Mouse (Mus musculus): ENCODE data around the gene Emcn.
A peak's percentile ranks its signal among the peaks of the same experiment; 100 is the strongest.

Gene Emcn

DNA sequence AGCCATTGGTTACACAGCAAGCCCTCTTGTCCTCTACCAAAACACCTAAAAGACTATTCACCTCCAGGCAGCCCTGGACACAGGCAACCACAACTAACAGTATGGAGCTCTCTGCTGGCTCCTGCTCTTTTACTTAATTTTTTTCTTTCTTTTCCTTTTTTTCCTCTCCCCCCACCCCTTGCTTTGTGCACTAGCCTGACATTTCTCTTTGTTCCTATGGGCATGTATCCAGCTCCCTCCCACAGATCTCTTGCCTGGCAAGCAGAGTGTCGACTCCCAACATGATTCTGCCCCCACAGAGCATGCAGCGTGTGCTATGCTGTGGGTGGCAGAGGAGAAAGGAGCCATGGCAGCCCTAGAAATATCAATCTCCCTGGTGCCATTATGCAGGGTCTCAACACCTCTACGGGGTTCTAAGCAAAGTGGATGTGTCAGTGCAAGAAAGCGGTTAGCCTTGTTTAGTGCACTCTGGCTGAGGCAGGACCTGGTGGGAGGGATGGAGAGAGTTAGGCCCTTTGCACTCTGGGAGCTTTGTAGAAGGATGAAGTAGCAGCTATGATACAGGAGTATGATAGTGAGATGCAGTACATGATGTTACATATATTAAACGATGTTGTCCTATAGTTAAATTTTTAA lies 74.7 kb downstream of the Emcn start:
- DNase-seq (ENCODE audit: low spot score): peak; percentile 8

DNA sequence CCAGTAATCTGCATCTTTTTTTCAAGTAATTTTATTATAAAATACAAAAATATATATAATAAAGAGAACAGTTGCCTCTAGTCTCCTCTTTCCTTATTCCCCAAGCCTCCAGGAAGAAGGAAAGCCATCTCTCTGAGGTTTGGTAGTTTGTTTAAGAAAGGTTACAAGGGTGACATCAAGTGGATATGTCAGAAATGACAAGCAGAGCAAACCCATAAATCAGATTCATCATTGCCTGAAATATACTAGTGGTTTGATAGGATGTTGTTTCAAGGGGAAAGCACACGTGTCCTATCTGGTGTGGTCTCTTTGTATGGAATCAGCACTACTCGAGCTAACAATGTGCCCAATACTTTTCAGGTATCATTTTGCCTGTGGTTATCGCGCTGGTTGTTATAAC lies 77.8 kb downstream of the Emcn start:
- DNase-seq (ENCODE audit: low spot score): no peak

DNA sequence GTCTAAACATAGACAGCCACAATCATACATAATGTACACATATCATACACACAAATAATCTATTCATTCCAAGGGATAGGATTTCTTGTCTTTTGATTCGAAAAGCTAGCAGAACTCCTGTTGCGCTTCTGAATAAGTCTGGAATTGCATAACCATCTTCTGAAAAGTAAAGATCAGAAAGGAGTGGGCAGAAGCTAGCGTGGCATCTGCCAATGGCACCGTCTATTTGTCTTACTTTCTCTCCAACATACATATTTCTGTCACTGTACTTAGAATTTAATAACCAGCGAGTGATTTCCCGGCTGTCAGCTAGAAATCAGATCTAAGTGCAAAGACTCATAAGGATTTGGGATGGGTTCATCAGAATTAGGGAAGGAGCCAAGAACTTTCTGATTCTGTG lies 88.6 kb downstream of the Emcn start:
- DNase-seq (ENCODE audit: low spot score): no peak

DNA sequence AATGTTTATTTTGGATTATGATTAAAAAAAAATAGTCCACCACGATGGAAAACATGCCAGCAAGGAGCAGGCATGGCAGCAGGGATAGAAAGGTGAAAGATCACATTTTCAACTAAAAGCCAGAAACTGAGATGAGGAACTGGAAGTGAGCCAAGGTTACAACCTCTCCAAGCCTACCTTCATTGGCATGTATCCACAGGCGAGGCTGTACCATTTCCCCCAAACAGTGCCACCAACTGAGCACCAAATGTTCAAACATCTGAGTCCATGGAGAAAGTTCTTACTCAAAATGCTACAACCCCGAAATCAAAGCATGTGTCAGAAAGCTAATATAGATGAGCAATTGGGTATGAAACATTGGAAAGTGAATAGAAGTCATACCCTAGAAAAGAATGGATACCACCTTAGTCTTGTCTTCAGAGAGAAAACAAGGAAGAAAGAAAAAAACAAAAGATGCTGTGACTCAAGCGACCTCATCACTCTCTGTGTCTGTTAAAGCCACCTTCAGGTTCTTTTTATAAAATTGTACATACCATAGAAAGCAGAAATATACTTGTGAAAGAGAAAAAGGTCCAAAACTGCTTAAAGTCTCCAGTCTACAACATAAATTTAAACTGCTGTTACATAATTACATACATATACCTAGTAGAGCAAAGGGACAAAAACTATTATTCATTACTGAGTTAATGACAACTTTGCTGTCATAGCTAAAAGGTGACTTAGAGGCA lies 124.2 kb downstream of the Emcn start:
- no peak for DNase-seq (ENCODE audit: low spot score)

DNA sequence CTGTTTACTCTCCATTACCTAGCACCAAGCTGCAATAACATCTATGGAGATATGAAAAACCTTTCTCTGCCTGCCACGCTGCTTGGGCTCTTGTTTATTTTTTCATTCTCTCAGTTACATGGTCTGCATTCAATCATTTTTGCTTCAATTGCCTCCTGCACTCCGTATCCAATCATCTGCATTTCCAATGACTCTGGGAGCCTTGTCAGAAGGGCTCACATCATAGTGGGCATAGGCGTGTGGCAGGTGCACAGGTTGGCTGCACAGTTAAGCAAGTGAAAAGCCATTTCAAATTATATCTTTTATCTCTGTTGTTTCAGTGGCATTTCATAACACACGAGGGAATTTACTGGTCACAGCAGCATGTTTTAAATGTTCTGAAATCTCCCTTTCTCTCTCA lies 125.1 kb downstream of the Emcn start:
- DNase-seq (ENCODE audit: low spot score): no peak

DNA sequence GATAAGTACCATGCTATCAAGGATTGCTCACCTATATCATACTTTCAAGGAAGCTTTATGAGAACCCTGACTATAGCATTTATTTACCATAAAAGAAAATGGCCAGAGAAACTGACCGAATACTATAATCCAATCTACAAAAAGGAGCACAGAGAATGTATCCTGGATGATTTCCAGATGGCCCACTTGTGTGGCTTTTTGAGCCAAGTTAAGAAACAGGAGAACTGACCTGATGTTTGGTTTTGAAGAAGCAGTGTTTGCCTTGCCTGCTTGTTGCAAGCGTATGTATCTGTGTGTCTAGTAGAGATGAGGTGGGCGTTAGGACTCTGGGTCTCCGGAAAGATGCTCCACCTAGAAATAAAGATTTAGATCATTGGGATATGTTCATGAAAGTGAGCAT lies 125.9 kb downstream of the Emcn start:
- DNase-seq (ENCODE audit: low spot score): no peak

DNA sequence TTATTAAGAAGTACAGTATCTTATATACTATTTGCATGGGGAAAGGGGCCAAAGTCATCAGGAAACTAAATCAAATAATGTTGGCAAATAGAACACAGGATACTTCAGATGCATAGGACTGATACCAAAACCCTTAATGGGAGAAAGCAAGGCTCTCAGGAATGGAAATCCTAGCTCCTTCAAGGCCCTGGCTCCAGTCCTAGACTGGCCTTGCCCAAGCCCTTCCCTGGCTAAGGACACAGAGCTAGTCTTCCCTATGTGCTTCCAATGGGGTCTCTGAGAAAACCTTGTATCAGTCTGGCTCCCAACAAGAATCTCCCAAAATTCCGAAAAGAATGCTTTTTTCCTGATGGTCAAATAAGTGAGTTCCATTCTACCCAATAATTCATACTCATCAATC lies 126.5 kb downstream of the Emcn start:
- no peak for DNase-seq (ENCODE audit: low spot score)

DNA sequence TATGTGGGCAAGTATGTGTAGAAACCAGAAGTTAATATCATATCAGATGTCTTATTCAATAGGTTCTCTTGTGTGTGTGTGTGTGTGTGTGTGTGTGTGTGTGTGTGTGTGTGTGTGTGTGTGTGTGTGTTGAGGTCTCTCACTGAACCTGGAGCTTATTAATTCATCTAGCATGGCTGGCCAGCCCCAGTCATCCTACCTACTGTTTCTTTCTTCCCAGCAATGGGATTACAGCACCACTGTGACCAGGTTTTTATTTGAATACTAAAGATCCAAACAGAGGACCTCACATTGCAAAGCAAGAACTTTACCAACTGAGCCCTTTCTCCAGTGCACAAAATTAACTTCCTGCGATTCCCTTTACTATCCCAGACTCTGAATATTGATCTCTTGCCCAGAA lies 131.3 kb downstream of the Emcn start:
- DNase-seq (ENCODE audit: low spot score): no peak

DNA sequence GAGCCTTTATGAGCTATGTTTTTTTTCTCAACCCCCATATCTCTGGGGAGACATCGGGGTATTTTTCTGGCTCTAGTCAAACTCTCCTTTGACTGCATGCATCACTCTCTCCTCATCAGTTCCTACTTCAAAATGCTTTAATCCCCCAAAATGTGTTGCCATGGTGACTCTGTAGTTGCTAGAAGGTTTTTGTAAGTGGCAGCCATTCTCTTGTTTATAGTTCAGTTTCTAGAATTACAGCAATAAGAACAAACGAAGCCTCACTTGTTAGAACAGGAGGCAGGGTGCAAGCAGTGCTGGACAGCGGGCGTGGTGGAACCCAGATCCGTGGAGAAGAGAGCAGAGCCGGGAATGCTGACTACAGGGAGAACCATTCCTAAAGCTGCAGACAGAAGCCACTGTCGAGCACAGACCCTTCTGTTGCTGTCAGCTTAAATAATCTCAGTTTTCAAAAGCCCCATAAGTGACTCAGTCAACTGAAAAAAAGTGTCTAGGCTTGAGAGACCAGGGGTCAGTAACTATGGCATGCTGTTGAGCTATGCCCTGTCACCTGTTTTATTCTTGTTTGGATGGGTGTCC lies 139.0 kb downstream of the Emcn start:
- DNase-seq (ENCODE audit: low spot score): no peak

DNA sequence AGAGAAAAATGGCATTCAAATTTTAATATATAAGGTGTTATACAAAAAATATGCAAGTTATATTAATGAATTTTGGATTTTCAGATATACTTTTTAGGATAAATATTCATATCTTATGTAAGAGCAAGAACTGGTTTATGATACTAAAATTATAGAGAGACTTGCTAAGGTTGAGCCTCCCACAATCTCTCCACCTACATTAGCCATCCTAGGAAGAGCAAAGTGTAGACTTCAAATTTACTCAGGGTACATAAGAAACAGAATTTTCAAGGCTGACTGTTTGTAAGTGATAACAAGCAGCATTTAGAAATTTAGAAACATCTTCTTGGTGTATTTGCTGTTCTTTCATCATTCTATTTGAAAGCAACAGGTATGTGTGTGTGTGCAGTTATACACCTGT lies 140.3 kb downstream of the Emcn start:
- DNase-seq (ENCODE audit: low spot score): no peak

Data from ovary, postnatal 14 days (tissue).